Mouse (Mus musculus): ENCODE measurements around the gene Glt1d1. TPM values are rescaled to one million over a fixed set of nuclear protein-coding genes. Genes with fewer than 3 reads are reported as not detected.

Gene Glt1d1
- polyA plus RNA-seq, 1 experiment from 2014 or later: 0.46 TPM

Other genes with a start within 250 kb of the Glt1d1 start
- gene Slc15a4, start 635 bp downstream of the Glt1d1 start, polyA plus RNA-seq (2016; fragmentation: Nextera tagmentation; extraction: Ambion mirVana): 24.6 and 27.0 TPM in 2 replicates

Data from hindbrain, embryonic 10.5 days (tissue).